Mouse (Mus musculus) inflammation-experienced regulatory T-cells (primary cell): ENCODE measurements around the gene Ralb. TPM values are rescaled to one million over a fixed set of nuclear protein-coding genes. Genes with fewer than 3 reads are reported as not detected.

Experiments
- polyA plus RNA-seq, 2 experiments: library from polyadenylated mRNA; unstranded; fragments of 100-300 nt; shearing (Covaris generic); gene quantifications; one replicate each; pipeline ENCODE4 v1.2.1; 2017

Ralb gene
- polyA plus RNA-seq = 10 to 100 TPM; 17.7 to 21.3 TPM

DNA sequence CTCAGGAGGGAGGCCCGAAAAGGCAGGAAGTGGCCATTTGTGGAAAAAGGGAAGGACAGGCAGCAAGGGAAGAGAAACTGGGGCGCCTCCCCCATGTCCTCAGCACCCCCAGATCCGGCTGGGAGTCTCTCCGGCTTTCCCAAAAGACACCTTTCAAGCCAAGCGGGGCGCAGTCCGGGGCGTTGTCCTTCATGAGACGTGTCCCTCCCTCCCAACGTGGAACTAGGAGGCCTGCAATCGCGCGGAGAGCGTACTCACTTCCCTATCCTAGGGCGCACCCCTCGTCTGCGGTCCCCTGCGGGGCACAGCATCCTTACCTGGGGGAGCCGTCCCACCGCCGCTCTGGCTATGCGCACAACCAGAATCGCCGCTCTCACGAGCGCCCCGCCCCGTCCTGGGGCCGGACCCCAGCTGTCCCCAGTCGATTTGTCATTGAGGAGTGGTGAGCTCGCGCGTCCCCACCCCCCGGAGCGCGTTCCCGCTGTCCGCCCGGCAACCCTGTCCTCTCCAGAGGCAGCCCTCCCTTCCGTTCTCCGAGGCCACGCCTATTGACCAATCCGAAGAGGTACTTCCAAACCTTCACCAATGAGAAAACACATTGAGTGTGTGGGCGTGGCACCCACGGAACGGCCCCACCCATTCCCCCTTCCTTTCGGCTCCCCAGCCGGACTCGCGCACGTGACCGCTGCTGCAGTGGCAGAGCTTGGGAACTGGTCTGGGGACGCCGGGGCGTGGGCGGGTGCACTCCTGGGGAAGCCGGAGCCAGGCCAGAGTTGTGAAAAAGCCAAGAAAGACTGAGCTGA, at the start of gene Ralb:
Ralb (minus strand) TSS at position 535 of the 803 bp plus-strand sequence.

DNA sequence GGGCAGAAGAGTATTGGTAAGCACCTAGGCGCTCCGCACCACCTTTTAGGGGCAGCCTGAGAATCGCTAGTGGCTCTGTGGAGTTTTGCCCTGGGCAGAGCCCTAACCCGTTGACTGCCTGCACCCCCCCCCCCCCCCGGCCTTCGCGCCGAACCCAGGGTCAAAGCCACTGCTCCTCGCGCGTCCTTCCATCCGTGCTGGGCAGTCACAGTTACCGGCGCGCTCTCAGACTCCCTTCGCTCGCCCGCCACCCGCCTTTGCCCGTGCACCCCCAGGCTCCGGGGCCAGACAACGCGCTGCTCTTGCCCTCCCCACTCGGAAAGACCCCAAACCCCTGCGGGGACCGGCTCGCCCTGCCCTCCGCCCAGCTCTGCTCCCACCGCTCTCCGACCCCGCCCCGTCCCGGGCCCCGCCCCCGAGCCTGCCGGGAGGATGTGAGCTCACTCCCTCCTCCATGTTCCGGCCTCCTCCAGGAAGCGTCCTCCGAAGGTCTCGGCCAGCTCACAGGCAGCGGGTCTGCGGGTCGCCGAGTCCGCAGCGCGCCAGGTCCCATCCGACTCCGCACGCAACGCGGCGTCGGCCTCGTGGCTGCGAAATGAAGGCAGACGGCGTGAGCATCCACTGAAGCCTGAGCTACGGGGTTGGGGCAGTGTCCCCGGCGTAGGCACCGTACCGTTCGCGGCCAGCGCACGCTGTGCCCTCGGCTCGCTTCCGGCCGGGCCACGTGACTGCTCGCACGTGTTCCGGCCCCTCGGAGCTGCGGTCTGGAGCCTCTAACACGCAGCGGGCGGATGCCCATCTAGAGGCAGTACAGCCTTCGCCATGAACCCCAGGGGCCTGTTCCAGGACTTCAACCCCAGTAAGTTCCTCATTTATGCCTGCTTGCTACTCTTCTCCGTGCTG, 21.3 kb upstream of the Ralb start, which contains the start of gene Tmem185b:
Tmem185b (plus strand) TSS at position 472 of the 903 bp plus-strand sequence.

DNA sequence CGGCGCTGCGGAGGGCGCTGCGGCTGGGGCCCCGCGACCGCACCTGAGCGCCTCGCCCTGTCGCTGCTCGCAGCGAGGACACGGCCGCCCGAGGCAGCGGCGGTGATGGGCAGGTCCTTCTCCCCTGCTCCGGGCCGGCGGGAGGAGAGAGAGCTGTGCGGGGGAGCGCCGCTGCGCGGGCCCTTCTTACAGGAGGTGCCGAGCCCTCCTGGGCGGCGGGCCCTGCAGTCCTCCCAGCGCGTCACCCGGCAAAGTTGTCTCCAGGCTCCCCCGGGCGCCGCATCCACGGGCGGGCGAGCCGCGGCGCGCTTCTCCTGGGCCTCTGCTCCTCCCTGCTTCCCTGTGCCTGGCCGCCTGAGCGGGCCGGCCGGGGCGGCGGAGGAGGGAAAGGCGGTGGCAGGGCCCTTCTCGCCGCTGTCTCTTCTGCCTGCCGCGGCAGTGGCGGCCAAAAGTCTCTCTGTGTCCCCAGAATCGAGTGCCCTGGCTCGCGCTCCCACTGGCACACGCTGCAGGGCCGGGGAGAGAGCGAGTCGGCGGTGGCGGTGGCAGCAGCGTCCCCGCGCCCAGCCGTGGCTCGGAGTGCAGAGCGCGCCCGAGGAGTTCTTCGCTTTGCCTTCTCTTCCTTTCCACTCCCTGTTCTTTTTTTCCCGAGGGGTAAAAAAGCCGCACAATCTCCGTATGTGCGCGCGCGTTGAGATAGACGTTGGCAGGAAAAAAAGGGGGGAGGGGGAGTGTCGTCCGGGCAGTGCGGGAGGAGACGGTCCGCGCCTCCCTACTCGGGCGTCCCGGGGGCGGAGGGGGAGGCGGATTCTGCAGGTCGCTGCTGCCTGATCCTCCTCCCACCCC, 82.8 kb downstream of the Ralb start, which contains the start of gene Inhbb:
Inhbb (minus strand) TSS at position 673 of the 846 bp plus-strand sequence.

Other genes with a start within 250 kb of the Ralb start
- under 1 TPM in 1 of 2 experiments, not detected in 1; 0.09 TPM for gene Inhbb, start 82.5 kb downstream of the Ralb start, polyA plus RNA-seq
- gene Tmem185b, start 21.4 kb upstream of the Ralb start, polyA plus RNA-seq = 10 to 100 TPM; 35.6 to 46.8 TPM
- gene Epb41l5, start 144.2 kb upstream of the Ralb start, polyA plus RNA-seq = 1 to 10 TPM; 1.7 to 5.1 TPM